Mouse (Mus musculus) adrenal gland, adult 10 weeks (tissue): ENCODE data around the gene Btbd17. TPM values are rescaled to one million over a fixed set of nuclear protein-coding genes. Genes with fewer than 3 reads are reported as not detected.

Experiments
- polyA plus RNA-seq: library from polyadenylated mRNA; stranded (reverse); fragments of 350-450 nt; fragmentation: Illumina TruSeq; extraction: RNeasy Lipid Tissue Mini Kit (QIAGEN cat#74804); gene quantifications from one replicate; pipeline ENCODE4 v1.2.3, GENCODE M21; 2014; ENCODE audit warnings: low read depth, low replicate concordance

The Btbd17 gene
- not detected for polyA plus RNA-seq

GRCm38 (mm10) chr11:114795848-114796322, at the start of gene Btbd17:
Gene Btbd17, minus strand, starts transcription at chr11:114795945.

GRCm38 (mm10) chr11:114798624-114799023, 2.9 kb upstream of the Btbd17 start, which contains the start of gene Gpr142:
Gene Gpr142, plus strand, starts transcription at chr11:114798924.

GRCm38 (mm10) chr11:114764820-114765818, 30.6 kb downstream of the Btbd17 start, which contains the start of gene Kif19a:
Gene Kif19a, plus strand, starts transcription at chr11:114765388.

Other genes starting within 250 kb of the Btbd17 start
- gene Rpl38, start 127.4 kb downstream of the Btbd17 start, polyA plus RNA-seq = 232 TPM
- gene Ttyh2, start 120.5 kb downstream of the Btbd17 start, polyA plus RNA-seq = 8.0 TPM
- gene Dnaic2, start 68.5 kb downstream of the Btbd17 start, polyA plus RNA-seq = 0.35 TPM
- gene Kif19a, start 30.6 kb downstream of the Btbd17 start, polyA plus RNA-seq = not detected
- not detected for gene Gpr142, start 3.0 kb upstream of the Btbd17 start, polyA plus RNA-seq
- 0.23 TPM for gene Gprc5c, start 55.2 kb upstream of the Btbd17 start, polyA plus RNA-seq
- gene Cd300a, start 94.1 kb upstream of the Btbd17 start, polyA plus RNA-seq = 2.3 TPM
- gene Cd300lb, start 138.4 kb upstream of the Btbd17 start, polyA plus RNA-seq = 1.0 TPM
- not detected for gene Cd300c, start 173.2 kb upstream of the Btbd17 start, polyA plus RNA-seq
- gene Cd300ld, start 194.0 kb upstream of the Btbd17 start, polyA plus RNA-seq = 3.6 TPM
- 1.7 TPM for gene Cd300c2, start 205.9 kb upstream of the Btbd17 start, polyA plus RNA-seq
- not detected for gene Cd300ld2, start 220.2 kb upstream of the Btbd17 start, polyA plus RNA-seq
- not detected for gene Cd300ld4, start 231.1 kb upstream of the Btbd17 start, polyA plus RNA-seq
- 2.1 TPM for gene Cd300ld5, start 241.8 kb upstream of the Btbd17 start, polyA plus RNA-seq